Mouse (Mus musculus): ENCODE measurements around the gene Ano10.
A peak's percentile ranks its signal among the peaks of the same experiment; 100 is the strongest.

Ano10 gene

DNA sequence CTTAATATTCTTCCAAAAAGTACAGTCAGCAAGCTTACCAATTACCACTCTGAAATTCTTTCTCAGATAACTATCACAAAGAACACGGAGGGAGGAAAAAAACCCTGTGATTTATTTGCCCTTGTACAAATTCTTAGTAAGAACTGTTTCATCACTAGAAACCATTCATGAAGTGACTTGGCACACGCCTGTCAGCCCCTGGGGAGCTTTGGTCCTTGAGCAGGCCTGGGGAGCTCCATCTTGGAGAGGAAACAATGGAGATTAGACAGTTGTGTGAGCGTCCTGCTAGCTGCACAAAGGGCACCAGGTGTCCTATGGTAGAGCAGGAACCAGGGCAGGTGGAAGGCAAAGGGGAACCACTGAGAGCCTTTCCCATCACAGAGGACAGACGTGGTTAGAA is 48.8 kb downstream of the Ano10 start:
- no peak for DNase-seq (ENCODE audit: low read depth)

DNA sequence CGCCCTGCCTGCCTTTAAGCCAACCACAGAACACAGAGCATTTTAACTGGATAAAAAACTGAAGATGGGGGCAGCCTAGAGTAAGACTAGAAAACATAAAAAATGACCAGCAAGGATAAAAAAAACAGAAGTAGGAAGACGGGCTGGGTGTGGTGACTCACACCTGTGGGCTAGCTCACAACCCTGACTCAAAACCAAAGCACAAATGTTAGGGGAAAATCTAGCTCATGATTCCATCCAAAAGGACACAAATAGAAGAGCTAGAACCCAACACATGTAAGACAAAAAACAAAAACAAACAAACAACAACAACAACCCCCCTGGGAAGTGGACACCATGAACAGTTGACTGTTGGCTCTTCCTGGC is 49.4 kb downstream of the Ano10 start:
- no peak for DNase-seq (ENCODE audit: low read depth)

DNA sequence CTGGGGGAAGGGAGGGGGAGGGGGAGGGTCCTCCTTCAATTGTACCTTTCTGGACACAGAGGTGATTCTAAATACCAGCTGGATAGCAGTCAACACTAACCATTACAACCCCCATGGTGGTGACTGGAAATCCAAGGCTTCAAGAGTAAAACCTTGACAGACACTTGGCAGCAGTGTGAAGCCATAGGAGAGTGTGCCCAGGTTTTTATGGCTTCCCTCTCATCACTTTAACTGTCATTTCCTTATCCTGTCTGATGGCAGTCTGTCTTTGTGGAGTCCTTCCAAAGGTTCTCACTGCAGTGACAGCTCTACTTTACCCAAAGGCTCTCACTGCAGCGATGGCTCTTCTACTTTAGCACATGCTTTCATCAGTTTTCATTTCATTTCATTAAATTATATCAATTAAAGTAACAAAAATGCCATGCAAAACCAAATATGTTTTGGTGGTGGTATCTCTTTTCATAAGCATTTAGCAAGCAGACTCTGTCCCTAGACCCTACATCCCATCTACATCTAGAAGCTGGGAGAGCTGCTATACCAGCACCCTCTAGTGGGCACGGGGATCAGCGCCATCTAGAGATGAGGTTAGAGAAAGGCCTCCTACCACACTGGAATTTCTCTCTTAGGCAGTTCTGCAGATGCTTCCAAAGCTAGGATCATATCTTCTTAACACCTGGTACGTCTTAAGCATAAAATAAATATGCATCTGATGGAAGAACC is 50.0 kb downstream of the Ano10 start:
- DNase-seq (ENCODE audit: low read depth), result peak; percentile 78

DNA sequence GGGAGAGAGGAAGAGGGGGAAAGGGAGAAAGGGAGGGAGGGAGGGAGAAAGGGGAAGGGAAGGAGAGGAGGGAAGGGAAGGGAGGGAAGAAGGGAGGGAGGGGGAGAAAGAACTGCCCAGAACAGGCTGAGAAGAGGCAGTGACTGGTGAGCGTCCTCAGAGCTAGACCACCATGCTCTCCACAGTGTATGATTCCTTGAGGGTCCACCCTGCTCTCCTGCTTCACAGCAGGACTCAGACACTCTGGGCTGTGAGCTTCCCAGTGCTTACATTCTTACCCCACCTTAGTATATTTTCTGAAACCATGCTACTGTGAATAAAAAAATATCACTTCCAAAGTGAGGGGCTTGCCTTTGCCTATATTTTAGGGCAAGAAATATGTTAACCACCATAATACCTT is 50.9 kb downstream of the Ano10 start:
- DNase-seq (ENCODE audit: low read depth), result no peak

DNA sequence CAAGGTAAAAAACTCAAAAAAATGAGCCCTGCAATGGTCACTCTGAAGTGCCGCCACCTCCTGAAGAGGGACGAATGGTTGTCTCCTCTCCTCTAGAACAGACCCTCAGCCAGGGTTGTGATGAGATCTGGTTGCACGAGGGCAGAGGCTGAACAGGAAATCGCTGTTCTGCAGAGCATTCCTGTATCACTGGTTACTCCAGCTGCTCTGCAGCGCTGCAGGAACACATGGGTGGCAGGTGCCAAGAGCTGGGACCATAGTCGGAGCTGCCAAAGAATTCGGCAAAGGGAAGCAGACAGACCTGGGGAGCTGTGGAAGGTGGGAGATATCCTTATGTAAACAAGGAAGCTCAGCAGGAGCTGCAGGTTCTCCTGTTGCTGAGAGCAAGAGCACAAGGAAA is 51.4 kb downstream of the Ano10 start:
- DNase-seq (ENCODE audit: low read depth), result no peak

DNA sequence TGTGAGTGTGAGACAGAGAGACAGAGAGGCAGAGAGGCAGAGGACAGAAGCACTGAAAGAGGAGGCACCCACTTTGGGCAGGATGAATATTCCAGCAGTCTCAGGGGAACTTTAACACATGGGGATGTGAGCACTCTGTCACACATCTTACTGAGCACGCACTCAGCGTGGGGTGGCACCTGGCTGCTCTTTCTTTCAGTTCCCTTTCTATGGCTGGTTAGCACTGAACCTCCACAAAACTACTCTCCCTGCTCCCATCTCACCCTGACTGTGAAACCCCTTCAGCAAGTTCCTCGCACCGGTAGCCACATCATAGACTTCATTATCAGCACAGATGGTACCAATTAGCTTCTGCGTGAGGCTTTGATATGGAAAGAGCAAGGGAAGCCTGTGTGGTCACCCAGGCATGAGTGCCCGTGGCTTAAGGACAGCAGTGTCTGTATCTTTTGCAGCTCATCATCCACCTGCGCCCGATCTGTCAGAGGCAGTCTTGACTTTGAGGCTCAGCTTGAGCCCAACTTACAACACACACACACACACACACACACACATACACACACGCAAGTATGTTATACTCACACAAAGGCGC is 52.3 kb downstream of the Ano10 start:
- no peak for DNase-seq (ENCODE audit: low read depth)

DNA sequence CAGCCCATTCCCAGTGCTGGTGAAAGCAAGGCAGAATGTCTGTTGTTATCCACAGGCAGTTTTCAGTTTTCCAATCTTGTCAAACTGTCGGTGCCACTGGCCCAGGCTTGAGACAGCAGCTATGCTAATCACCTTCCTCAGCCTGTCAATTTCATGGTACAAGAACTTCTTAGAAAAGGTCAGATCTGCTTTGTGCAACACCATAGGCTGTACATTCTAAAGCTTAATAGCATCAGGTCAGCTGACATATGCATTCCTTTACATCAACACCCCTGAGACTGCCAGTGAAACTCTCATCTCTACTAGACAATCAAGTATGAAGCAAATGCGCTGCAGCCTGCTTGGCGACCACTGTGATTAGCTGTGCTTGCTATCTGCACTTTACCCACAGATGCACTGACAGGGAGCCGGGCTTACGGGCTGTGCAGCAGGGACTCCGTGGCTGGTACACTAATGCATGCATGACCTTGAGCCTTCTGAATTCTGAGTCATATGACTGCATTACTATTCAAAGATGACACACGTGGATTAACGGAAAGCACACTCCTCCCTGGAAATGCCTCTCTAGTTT is 53.5 kb downstream of the Ano10 start:
- no peak for DNase-seq (ENCODE audit: low read depth)

DNA sequence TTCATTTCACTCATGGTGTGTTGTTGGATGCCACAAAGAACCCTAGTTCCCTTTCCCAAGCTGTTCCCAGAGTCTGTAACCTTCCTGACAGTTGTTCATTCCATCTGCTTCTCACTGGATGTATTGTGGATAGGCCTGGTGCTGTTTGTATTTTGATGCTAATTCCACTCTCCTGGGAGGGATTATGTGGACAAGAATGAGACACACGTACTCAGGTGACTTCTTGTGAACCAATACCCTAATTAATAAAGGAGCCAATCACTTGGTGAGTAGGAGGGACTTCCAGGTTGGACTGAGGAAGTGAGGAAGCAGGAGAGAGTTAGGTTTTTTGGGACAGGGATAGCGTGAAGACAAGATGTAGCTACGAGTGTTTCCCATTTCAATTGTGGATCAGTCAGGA is 59.5 kb downstream of the Ano10 start:
- DNase-seq (ENCODE audit: low read depth), result no peak

DNA sequence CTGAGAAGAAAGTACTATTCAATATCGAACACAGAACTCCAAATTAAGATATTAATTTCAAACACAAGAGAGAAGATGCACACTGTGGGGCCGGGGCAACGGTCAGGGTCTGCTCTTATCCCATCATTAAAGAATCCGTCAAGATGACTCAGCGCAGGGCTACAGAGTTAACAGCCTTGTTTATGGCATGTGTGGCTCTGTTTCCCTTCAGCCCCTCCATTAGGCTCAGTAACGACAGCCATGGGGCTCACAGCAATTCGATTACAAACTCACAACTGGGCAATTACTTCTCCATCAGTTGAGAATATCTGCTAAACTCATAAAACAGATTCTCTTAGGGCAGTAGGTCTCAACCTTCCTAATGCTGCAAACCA is 60.3 kb downstream of the Ano10 start:
- DNase-seq (ENCODE audit: low read depth), result no peak

DNA sequence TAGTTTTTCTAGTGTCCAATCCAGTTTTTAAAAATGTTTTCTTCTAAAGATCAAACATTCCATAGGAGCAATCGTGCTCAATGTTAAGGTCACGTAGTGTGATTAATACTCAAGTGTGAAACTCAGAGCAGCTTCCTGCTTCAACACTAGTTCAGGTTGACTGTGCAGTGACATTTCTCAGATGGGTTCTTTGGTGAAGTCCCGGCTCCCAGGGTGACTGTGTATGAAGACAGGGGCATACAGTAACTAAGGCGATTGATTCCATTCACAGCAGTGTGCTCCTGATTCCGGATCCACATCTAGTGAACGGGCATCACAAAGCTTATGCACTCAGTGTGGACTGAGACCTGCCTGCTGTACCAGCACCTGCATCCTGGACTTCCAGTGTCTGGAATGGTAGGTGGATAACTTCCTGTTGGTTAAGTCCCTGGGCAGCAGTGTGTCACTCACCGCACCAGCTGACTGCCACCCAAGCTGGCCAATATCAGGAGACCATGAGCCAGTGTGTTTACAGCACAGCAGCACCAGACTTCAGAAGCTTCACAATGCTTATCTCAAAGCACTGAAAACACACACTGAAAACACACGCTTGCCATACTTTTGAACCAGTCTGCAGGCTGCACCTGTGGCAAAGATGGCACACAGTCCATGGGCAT is 60.8 kb downstream of the Ano10 start:
- peak; percentile 63 for DNase-seq (ENCODE audit: low read depth)

DNA sequence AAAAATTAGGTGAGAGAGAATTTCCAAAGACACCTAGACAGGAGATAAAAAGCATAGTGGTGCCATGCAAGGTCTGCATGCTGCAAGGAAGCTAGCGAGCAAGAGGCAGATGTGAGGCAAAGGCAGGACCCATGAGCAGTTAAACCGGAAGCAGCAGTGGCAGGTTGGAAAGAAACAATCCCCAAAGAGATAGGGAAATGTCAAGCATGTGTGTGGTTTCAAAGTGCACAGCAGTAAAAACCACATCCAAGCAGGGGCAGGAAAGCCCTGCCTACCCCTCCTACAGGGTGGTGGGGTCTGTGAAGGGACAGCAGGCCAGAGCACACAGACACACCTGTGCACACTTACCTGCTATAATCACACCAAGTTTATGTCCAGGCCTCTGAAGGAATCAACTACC is 61.3 kb downstream of the Ano10 start:
- DNase-seq (ENCODE audit: low read depth), result peak; percentile 75

DNA sequence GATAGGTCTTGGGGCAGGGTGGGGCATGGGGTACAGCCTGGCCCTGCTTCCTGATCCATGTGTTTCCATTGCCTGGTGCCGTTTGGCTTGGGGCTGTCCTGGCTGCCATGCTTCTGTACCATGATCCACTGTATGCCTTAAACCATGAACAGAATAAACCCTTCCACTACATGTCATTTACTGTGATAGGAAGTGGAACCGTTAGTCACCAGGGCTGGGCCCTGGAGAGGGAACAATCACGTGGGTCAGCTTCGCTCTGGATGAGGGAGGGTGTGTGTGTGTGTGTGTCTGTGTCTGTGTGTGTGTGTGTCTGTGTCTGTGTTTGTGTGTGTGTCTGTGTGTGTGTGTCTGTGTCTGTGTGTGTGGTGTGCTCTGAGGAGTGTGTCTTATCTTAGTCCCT is 63.5 kb downstream of the Ano10 start:
- no peak for DNase-seq (ENCODE audit: low read depth)

DNA sequence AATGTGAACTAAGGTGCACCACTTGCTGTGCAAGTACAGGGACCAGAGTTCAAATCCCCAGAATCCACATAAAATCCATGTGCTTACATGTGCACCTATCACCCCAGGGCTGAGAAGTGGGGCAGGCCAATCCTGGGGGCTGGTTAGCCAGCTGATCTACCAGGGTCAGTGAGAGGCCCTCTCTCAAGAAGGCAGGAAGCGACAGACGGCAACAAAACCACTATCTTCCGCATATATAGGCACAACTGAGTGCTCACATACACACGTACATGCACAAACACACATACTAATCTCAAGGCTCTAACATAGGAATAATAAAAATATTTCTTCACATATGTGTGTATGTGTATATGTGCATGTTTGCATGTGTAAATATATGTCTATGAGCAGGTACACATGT is 67.8 kb downstream of the Ano10 start:
- DNase-seq (ENCODE audit: low read depth), result peak; percentile 54

DNA sequence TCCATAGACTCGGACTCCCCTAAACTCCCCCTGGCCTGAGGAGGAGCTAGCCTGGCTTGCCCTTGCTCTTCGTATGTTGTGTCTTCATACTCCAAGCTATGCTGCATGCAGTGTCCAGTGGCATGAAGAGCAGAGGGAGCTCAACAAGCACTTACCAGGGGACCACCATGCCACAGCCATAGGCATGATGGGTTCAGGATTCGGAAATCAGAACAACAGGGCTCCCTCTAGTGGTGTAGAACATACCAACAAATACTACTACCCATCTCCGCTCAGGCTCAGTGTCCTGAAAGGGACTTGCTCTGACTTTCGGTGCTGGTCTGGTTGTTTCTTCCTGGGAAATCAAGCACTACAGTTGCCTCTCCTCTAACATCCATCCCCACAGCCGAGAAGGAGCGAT is 68.9 kb downstream of the Ano10 start:
- peak; percentile 79 for DNase-seq (ENCODE audit: low read depth)

DNA sequence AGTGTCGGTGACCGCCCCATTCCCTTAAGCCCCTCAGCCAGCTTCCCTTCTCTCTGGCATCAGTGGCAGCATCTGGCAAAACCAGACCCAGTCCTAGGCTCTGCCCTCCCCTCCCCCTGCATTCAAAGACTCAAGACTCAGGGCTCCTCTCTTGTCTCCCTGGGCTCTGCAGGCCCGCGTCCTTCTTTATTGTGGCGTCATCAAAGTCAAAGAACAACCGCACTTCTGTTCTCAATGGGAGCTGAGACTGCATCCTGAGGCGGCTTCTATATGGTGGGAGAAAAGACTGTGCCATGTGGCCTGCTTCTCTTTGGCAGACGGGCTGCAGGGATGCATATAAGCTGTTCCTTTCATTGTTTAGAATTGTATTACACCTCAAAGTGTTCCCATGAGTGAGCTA is 71.2 kb downstream of the Ano10 start:
- DNase-seq (ENCODE audit: low read depth), result peak; percentile 65

DNA sequence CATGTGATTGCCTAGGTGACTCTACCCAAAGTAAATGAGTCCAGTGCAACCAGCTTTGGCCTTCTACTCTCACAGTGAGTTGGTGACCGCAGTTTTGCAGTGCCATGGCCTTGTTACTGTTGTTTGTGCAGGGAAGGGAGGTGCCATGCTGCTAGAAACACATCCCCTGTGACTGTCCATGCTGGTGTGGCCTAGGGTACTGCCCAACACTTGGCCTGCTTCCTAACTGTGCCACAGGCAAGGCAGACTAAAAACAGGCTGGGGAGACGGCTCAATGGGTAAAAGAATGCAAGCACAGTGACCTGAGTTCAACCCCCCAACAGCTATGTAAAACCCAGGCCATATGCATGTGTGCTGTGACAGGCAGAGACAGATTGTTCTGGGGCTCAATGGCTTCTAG is 74.3 kb downstream of the Ano10 start:
- no peak for DNase-seq (ENCODE audit: low read depth)

DNA sequence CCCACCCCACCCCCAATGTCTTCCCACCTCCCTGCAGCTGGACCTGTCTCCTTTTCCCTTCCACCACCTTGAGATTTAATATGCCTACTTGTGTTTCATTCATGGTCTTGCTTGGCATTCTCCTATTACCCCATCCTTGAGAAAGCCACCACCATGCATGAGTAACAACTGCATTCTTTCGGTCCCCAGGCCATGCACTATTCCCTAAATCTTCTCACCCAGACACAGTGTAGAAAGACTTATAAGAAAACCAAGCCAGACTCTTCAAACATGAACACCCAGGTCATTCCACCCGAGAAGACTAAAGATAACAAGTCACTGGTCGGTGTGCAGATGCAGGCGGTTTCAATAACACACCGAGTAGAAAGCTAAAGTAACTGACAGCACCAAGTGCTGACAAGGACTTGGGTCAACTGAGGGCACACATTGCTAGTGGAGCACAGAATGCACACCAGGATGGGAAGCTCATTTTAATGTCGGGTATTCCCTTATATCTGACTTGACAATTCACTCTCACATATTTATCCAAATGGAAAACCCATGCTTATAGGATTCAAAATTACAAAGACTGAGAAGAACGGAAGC is 77.2 kb downstream of the Ano10 start:
- DNase-seq (ENCODE audit: low read depth), result no peak

DNA sequence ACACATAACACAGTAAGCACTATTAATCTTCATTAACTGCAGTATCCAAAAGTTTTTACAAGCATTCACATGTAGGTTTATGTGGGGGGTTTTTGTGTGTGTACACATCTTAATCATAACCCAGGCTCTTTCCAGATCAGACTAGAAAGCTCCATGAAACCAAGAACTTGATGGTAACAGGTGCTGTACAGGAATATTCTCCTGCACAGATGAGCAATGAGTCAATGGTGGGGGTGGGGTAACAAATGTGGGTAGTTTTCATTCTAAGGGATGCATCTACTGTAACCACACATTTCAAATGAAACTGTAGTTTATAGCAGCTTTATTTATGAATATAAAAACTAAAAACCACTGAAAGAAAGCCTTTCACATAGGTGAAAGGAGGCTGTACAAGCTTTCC is 79.1 kb downstream of the Ano10 start:
- DNase-seq (ENCODE audit: low read depth), result no peak

DNA sequence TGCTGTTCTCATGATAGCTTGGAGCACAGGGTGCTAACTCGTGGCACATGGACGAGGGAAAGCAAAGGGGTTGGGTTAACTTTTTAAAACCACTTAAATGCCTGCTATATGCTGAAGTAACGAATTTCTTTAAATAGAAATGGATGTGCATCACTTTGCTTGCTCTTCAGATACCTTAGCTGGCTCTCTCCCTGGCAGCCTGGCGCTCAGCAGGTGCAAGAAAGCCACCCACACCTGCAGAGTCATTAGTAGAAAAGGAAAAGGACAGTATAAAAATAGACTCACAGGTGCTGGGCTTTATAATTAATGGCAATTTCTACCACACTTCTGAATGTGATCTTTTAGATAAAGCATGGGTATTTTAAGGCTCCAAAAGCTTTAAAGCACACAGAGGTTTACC is 85.9 kb downstream of the Ano10 start:
- no peak for DNase-seq (ENCODE audit: low read depth)

DNA sequence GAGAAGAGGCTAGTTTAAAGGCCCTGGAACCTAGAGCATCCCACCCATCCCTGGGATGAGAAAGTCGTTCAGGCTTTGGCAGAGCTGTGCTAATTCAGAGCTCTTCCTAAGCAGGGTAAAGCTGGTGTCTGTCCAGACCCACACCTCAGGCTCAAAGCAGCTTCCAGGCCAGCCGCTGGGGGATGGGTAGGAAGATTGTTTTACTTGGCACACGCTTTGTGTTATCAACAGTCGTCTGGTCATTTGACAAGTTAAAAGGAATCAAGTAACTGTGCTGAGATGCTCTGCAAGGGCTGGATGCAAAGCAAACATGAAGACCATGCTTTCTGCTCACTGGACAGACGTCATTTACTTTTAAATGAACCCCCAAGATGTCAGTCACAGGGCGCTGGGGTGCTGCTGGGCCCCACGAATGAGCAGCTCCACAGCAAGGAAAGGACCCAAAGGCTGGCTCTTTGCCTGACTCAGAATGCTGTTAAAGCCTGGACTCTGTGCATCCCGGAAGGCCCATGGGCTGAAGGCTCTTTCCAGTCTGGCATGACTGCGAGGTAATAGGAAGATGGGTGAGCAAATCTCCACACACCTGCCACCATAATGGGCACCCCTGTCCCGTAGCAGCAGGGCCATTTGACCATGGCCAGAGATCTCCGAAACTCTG is 88.6 kb downstream of the Ano10 start:
- DNase-seq (ENCODE audit: low read depth), result no peak

DNA sequence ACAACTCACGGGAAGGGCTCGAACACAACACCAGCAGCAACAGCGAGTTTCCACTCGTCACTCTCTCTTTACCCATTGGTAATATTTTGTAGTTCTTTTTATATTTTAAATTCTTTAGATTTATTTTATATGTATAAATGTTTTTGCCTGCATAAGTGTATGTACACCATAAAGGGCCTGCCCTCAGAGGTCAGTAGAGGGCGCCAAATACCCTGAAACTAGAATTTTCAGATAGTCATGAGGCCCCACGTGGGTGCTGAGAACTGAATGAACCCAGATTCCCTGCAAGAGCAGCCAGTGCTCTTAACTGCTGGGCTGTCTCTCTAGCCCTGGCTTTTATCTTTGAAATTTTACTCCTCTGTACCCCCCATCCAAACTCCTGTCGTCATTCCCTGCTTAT is 89.7 kb downstream of the Ano10 start:
- DNase-seq (ENCODE audit: low read depth), result peak; percentile 70

DNA sequence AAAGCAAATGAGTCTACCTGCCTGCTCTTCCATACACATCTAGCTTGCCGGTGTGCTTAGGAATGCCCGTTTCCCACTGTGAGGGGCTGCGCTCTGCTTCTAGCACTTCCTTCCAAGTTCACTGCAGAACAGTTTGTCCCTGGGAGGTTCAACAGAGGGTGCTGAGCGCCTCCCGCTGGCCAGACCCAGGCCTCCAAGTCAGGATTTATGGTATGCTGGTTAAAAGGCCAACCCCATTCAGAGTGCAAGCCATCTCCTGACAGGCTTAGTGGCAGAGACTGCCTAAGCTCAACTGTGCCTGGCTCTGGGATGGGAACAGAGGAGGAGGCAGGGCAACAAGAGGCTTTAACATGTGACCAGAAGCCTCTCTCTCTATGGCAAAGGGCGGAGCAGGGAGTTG is 95.0 kb downstream of the Ano10 start:
- peak; percentile 66 for DNase-seq (ENCODE audit: low read depth)

DNA sequence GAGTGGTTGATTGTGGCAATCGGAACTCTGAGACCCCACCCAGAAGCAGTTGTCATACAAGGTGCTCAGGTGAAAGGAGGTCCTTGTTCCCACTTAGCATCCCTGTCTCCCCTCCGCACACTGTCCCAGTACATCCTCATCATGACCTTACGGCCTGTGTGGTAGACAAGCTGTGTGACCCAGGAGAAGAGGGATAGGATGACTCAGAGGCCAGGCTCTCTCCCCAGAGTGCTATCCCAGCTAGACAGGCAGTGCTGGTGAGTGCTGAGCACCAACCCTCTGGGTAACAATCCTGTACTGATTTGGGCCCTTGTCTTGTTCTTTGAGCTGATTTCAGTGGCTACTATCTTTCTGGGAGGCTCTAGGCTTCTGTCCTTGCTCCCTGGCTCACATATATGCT is 95.6 kb downstream of the Ano10 start:
- no peak for DNase-seq (ENCODE audit: low read depth)
